Mouse (Mus musculus) kidney, adult 2 months (tissue): ENCODE results near the gene Wdr82.
A peak's percentile ranks its signal among the peaks of the same experiment; 100 is the strongest.

ENCODE experiments used
- CTCF ChIP-seq: fragments of 200-500 bp; conservative IDR thresholded peaks from 2 replicates; pipeline ENCODE4 v1.5.1; 2011; ENCODE audit warnings: low read depth, mild to moderate bottlenecking, control low read depth, low read length, moderate library complexity, mixed read lengths; ENCODE audit not compliant: insufficient read depth, insufficient read length
- POLR2A ChIP-seq: fragments of 200-500 bp; IDR thresholded peaks from one replicate; pipeline ENCODE4 v1.6.1; 2011; ENCODE audit warnings: low read depth, low read length, control low read depth

GRCm38 (mm10) chr9:106215341-106216125 is 44.8 kb downstream of the Wdr82 start:
- peak; percentile 26; the same call in 1 of the 2 replicates for TF ChIP-seq CTCF
- TF ChIP-seq POLR2A: no peak
